Mouse (Mus musculus) heart, embryonic 14.5 days (tissue): ENCODE results near the gene Klc2. TPM values are rescaled to one million over a fixed set of nuclear protein-coding genes. Genes with fewer than 3 reads are reported as not detected.

ENCODE experiments used
- ATAC-seq: fragments of 200-750 bp; cut with Nextera tagmentation; 2 replicates; pipeline ENCODE4 v1.8.0; 2017; ENCODE audit warnings: low read depth, moderate TSS enrichment; ENCODE audit not compliant: insufficient number of reproducible peaks, insufficient read depth, low FRiP score
- H3K27ac ChIP-seq, 2 experiments: fragments of 200-500 bp in 1 of 2; fragments of 300-500 bp in 1 of 2; sonication (generic) in 1 of 2; replicated peaks in 1 of 2; 2 replicates each; pipeline ENCODE4 v1.5.1; 2012 to 2014; ENCODE audit warnings: low read depth in 2 of 2, low read length in 2 of 2, control low read depth in 1 of 2, mild to moderate bottlenecking in 1 of 2, mixed read lengths in 1 of 2; ENCODE audit not compliant: control insufficient read depth in 1 of 2, insufficient read depth in 1 of 2
- H3K27me3 ChIP-seq: fragments of 300-500 bp; sonication (generic); 2 replicates; pipeline ENCODE4 v1.6.1; 2014; ENCODE audit warnings: mild to moderate bottlenecking, low read length, control low read depth; ENCODE audit not compliant: control insufficient read depth, insufficient read depth
- H3K36me3 ChIP-seq: fragments of 300-500 bp; sonication (generic); 2 replicates; pipeline ENCODE4 v1.6.1; 2014; ENCODE audit warnings: mild to moderate bottlenecking, control low read depth, low read length, mixed read lengths; ENCODE audit not compliant: control insufficient read depth, insufficient read depth
- H3K4me1 ChIP-seq, 2 experiments: fragments of 200-500 bp in 1 of 2; fragments of 300-500 bp in 1 of 2; sonication (generic) in 1 of 2; 2 replicates each; pipeline ENCODE4 v1.6.1; 2012 to 2014; ENCODE audit warnings: low read length in 2 of 2, control low read depth in 1 of 2, mixed read lengths in 1 of 2; ENCODE audit not compliant: control insufficient read depth in 2 of 2, insufficient read depth in 2 of 2
- H3K4me2 ChIP-seq: fragments of 300-500 bp; sonication (generic); 2 replicates; pipeline ENCODE4 v1.6.1; 2014; ENCODE audit warnings: mild to moderate bottlenecking, low read length
- H3K4me3 ChIP-seq, 2 experiments: fragments of 200-500 bp in 1 of 2; fragments of 300-500 bp in 1 of 2; sonication (generic) in 1 of 2; 2 replicates each; pipeline ENCODE4 v1.5.1; 2012 to 2014; ENCODE audit warnings: low read length in 2 of 2, mild to moderate bottlenecking in 2 of 2, control low read depth in 1 of 2, low read depth in 1 of 2, moderate library complexity in 1 of 2; ENCODE audit not compliant: control insufficient read depth in 1 of 2, insufficient read depth in 1 of 2
- H3K9ac ChIP-seq: fragments of 300-500 bp; sonication (generic); 2 replicates; pipeline ENCODE4 v1.6.1; 2014; ENCODE audit warnings: mild to moderate bottlenecking, low read length
- H3K9me3 ChIP-seq: fragments of 300-500 bp; sonication (generic); 2 replicates; pipeline ENCODE4 v1.6.1; 2016; ENCODE audit warnings: low read length, control low read depth; ENCODE audit not compliant: control insufficient read depth
- WGBS: fragments of 180-500 bp; shearing (Covaris S2); extraction: QIAGEN DNeasy Blood & Tissue Kit; methylation state at CpG from one replicate; pipeline ENCODE4 v1.1.7; 2014; 5-methylcytosine and 5-hydroxymethylcytosine counted together
- polyA plus RNA-seq: library from polyadenylated mRNA; unstranded; fragments of >200 nt; fragmentation: Nextera tagmentation; extraction: Ambion mirVana; gene quantifications from 2 replicates; pipeline ENCODE4 v1.2.1, GENCODE M21; 2014

The Klc2 gene
- polyA plus RNA-seq, 1 experiment from 2014 or later = 20.7 TPM

GRCm38 (mm10) chr19:5117494-5118383 lies 621 bp downstream of the Klc2 start:
- H3K4me3 ChIP-seq = peak overlapping the region; percentile 79 to 92
- WGBS = under 1% methylated on average over 75 of the region's 83 CpGs
- peak overlapping the region; percentile 69 to 84 for H3K27ac ChIP-seq
- no peaks in the 10 kb centered on the region for H3K27me3 ChIP-seq
- H3K4me1 ChIP-seq = peaks cover 6 to 16% of the 10 kb centered on the region in 2 experiments; a peak in 3 of 4 replicates
- peak; percentile 77 for ATAC-seq
- peak overlapping the region; percentile 81 for H3K9ac ChIP-seq
- H3K9me3 ChIP-seq = no peaks in the 10 kb centered on the region
- peaks cover 18% of the 10 kb centered on the region for H3K36me3 ChIP-seq
- H3K4me2 ChIP-seq = peak overlapping the region; percentile 86

GRCm38 (mm10) chr19:5113783-5114182 lies 4.6 kb downstream of the Klc2 start:
- Histone ChIP-seq H3K27me3 (no peaks in the 10 kb centered on the region), H3K4me3 (no peak overlapping the region), H3K27ac (no peak overlapping the region), H3K9ac (no peak overlapping the region), H3K4me1 (peaks cover 6 to 9% of the 10 kb centered on the region in 2 experiments; a peak in 3 of 4 replicates), H3K4me2 (no peak overlapping the region), H3K9me3 (no peaks in the 10 kb centered on the region), H3K36me3 (peaks cover 58% of the 10 kb centered on the region)
- ATAC-seq = no peak
- 90% methylated on average over 7 of the region's 7 CpGs for WGBS

- ATAC-seq = no peak
- Histone ChIP-seq H3K36me3 (peaks cover 66% of the 10 kb centered on the region), H3K4me1 (peaks cover 8 to 16% of the 10 kb centered on the region in 2 experiments), H3K4me3 (no peak overlapping the region), H3K27me3 (no peaks in the 10 kb centered on the region), H3K27ac (no peak overlapping the region), H3K9me3 (no peaks in the 10 kb centered on the region), H3K9ac (no peak overlapping the region), H3K4me2 (no peak overlapping the region)
- 79% methylated on average over 19 of the region's 19 CpGs for WGBS
Observed at GRCm38 (mm10) chr19:5109659-5110453, 8.5 kb downstream of the Klc2 start.

GRCm38 (mm10) chr19:5108702-5109101 lies 9.7 kb downstream of the Klc2 start:
- H3K4me3 ChIP-seq = no peak overlapping the region
- no peaks in the 10 kb centered on the region for H3K9me3 ChIP-seq
- WGBS = 27% methylated on average over 4 of the region's 4 CpGs
- H3K4me2 ChIP-seq = no peak overlapping the region
- ATAC-seq = no peak
- peaks cover 68% of the 10 kb centered on the region for H3K36me3 ChIP-seq
- no peak overlapping the region for H3K9ac ChIP-seq
- no peak overlapping the region for H3K27ac ChIP-seq
- no peaks in the 10 kb centered on the region for H3K27me3 ChIP-seq
- peaks cover 8 to 17% of the 10 kb centered on the region in 2 experiments for H3K4me1 ChIP-seq

- H3K4me3 ChIP-seq = no peak overlapping the region
- no peak; the same call in 1 of the 2 replicates for ATAC-seq
- no peaks in the 10 kb centered on the region for H3K9me3 ChIP-seq
- H3K4me2 ChIP-seq = no peak overlapping the region
- no peak overlapping the region for H3K27ac ChIP-seq
- peaks cover 8 to 17% of the 10 kb centered on the region in 2 experiments for H3K4me1 ChIP-seq
- 27% methylated on average over 5 of the region's 5 CpGs for WGBS
- peaks cover 68% of the 10 kb centered on the region for H3K36me3 ChIP-seq
- H3K27me3 ChIP-seq = no peaks in the 10 kb centered on the region
- no peak overlapping the region for H3K9ac ChIP-seq
Observed at GRCm38 (mm10) chr19:5108271-5108575, 10.1 kb downstream of the Klc2 start.

- no peak overlapping the region for H3K9ac ChIP-seq
- peak overlapping the region; percentile 94; the same call in 1 of the 2 replicates for H3K4me2 ChIP-seq
- WGBS = 75% methylated on average over 18 of the region's 18 CpGs
- peaks cover 69% of the 10 kb centered on the region for H3K36me3 ChIP-seq
- no peak for ATAC-seq
- no peak overlapping the region for H3K4me3 ChIP-seq
- no peaks in the 10 kb centered on the region for H3K27me3 ChIP-seq
- H3K4me1 ChIP-seq = peaks cover 8 to 17% of the 10 kb centered on the region in 2 experiments
- no peaks in the 10 kb centered on the region for H3K9me3 ChIP-seq
- H3K27ac ChIP-seq = no peak overlapping the region
Observed at GRCm38 (mm10) chr19:5107556-5108270, 10.6 kb downstream of the Klc2 start.

GRCm38 (mm10) chr19:5106731-5107191 lies 11.6 kb downstream of the Klc2 start, which contains the start of gene Rab1b:
Gene Rab1b, minus strand, starts transcription at chr19:5107072.
- Histone ChIP-seq H3K27ac (peak within 1 kb of the TSS; percentile 89 to 97), H3K4me1 (peaks cover 8 to 17% of the 10 kb centered on the region in 2 experiments), H3K9me3 (no peaks in the 10 kb centered on the region), H3K9ac (peak within 1 kb of the TSS; percentile 89), H3K36me3 (peaks cover 69% of the 10 kb centered on the region), H3K27me3 (no peaks in the 10 kb centered on the region), H3K4me3 (peak within 1 kb of the TSS; percentile 70 to 94), H3K4me2 (peak within 1 kb of the TSS; percentile 94)
- peak; percentile 88 for ATAC-seq
- under 1% methylated on average over 46 of the region's 46 CpGs for WGBS
